Mouse (Mus musculus) midbrain, embryonic 12.5 days (tissue): ENCODE measurements around the gene Pigb. TPM values are rescaled to one million over a fixed set of nuclear protein-coding genes. Genes with fewer than 3 reads are reported as not detected.

Experiments
- ATAC-seq: fragments of 200-750 bp; cut with Nextera tagmentation; 2 replicates; pipeline ENCODE4 v1.8.0; 2017; ENCODE audit warnings: low read depth, moderate TSS enrichment, moderate library complexity; ENCODE audit not compliant: low FRiP score
- H3K27ac ChIP-seq: fragments of 300-500 bp; sonication (generic); replicated peaks from 2 replicates; pipeline ENCODE4 v1.5.1; 2016; ENCODE audit warnings: mild to moderate bottlenecking
- H3K27me3 ChIP-seq: fragments of 300-500 bp; sonication (generic); 2 replicates; pipeline ENCODE4 v1.6.1; 2016; ENCODE audit warnings: mild to moderate bottlenecking
- H3K36me3 ChIP-seq: fragments of 300-500 bp; sonication (generic); 2 replicates; pipeline ENCODE4 v1.6.1; 2016
- H3K4me1 ChIP-seq: fragments of 300-500 bp; sonication (generic); 2 replicates; pipeline ENCODE4 v1.6.1; 2016
- H3K4me2 ChIP-seq: fragments of 300-500 bp; sonication (generic); replicated peaks from 2 replicates; pipeline ENCODE4 v1.6.1; 2016; ENCODE audit warnings: mild to moderate bottlenecking, moderate library complexity
- H3K4me3 ChIP-seq: fragments of 300-500 bp; sonication (generic); 2 replicates; pipeline ENCODE4 v1.5.1; 2016; ENCODE audit warnings: mild to moderate bottlenecking
- H3K9ac ChIP-seq: fragments of 300-500 bp; sonication (generic); replicated peaks from 2 replicates; pipeline ENCODE4 v1.6.1; 2016; ENCODE audit warnings: mild to moderate bottlenecking, moderate library complexity
- H3K9me3 ChIP-seq: fragments of 300-500 bp; sonication (generic); 2 replicates; pipeline ENCODE4 v1.6.1; 2016; ENCODE audit warnings: mild to moderate bottlenecking
- WGBS: fragments of 180-500 bp; shearing (Covaris S2); methylation state at CpG from one replicate; pipeline ENCODE4 v1.1.7; 2016; 5-methylcytosine and 5-hydroxymethylcytosine counted together
- polyA plus RNA-seq: library from polyadenylated mRNA; unstranded; fragments of >200 nt; fragmentation: Nextera tagmentation; extraction: Ambion mirVana; gene quantifications from 2 replicates; pipeline ENCODE4 v1.2.1, GENCODE M21; 2016

Pigb gene
- polyA plus RNA-seq, 1 experiment from 2014 or later: 12.6 TPM

DNA sequence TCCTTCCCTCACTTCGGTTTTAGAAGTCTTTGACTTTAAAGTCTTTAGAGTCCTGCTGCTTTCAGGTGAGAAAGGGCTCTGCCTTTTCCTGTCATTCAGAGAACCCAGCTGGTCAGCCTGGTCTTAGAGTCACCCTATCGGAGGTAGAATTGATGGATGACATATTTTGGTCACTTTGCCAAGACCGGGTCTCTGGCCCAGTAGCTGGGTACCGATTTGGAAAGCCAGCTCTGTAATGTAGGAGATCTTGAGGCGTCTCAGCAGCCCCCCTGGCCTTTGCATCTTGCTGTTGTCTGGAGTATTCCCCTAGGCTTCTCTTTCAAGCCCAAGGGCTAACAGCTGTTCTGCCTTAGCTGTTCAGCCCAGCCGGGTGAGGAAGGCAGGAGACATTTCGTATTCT lies 5.0 kb upstream of the Pigb start:
- WGBS: 16% methylated on average over 7 of the region's 7 CpGs
- Histone ChIP-seq H3K27me3 (peaks cover 12% of the 10 kb centered on the region; the same call in 1 of the 2 replicates), H3K9ac (peak overlapping the region; percentile 46; the same call in 1 of the 2 replicates), H3K4me1 (peaks cover 21% of the 10 kb centered on the region), H3K9me3 (no peaks in the 10 kb centered on the region), H3K4me3 (peak overlapping the region; percentile 46; the same call in 1 of the 2 replicates), H3K4me2 (peak overlapping the region; percentile 81), H3K27ac (no peak overlapping the region), H3K36me3 (no peaks in the 10 kb centered on the region)
- no peak for ATAC-seq

DNA sequence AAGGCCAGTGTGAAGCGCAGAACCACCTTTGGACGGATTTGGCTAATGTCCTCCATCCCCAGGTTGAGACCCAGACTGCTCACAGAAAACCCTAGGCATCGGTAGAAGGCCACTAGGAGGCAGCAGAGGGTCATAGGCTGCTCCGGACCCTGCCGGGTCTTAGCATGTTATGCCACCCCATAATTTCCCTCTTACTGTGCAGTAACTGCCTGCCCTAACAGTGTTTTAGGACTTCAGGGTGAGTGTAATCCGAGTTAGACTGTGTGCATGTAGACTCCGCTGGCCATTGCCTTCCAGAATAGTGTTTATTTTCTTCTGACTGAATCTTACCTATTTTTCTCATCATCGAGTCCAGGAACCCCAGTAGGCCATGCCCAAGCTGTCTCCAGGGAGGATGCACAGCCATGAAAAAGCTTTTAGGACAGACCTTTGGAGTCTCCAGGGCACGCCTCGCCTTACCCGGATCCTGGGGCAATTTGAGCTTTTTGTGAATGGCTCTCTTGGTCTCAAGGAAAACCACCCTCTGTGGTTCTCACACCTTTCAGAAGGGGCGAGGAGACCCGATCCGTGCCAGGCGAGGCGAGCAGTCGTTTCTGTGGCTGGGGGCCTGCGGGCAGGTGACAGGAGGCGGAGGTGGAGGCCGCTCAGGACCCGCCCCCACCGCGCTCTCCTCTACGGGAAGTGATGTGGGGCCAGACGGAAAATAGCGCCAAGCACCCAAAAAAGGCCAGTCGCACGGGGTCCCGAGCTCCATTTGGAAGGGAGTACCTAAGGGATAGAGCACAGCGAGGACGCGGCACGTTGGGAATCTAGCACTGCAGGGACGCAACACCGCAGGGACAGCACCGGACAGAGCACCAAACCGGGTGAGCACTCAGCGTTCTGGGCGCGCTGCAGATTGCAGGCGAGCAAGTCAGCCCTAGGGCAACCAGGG lies 4.2 kb upstream of the Pigb start, which contains the start of gene Rab27a:
Gene Rab27a (plus strand): TSS at position 709 of the 934 bp plus-strand sequence.
- Histone ChIP-seq H3K4me2 (peak within 1 kb of the TSS; percentile 81), H3K4me1 (peaks cover 24% of the 10 kb centered on the region), H3K9ac (peak within 1 kb of the TSS; percentile 46), H3K4me3 (peak within 1 kb of the TSS; percentile 46), H3K27me3 (peaks cover 12% of the 10 kb centered on the region; the same call in 1 of the 2 replicates), H3K27ac (no peak within 1 kb of the TSS), H3K9me3 (no peaks in the 10 kb centered on the region), H3K36me3 (no peaks in the 10 kb centered on the region)
- ATAC-seq: 0 out of 2 replicates have a peak, but pooled peaks have one; percentile 14
- 2% methylated on average over 41 of the region's 41 CpGs for WGBS

DNA sequence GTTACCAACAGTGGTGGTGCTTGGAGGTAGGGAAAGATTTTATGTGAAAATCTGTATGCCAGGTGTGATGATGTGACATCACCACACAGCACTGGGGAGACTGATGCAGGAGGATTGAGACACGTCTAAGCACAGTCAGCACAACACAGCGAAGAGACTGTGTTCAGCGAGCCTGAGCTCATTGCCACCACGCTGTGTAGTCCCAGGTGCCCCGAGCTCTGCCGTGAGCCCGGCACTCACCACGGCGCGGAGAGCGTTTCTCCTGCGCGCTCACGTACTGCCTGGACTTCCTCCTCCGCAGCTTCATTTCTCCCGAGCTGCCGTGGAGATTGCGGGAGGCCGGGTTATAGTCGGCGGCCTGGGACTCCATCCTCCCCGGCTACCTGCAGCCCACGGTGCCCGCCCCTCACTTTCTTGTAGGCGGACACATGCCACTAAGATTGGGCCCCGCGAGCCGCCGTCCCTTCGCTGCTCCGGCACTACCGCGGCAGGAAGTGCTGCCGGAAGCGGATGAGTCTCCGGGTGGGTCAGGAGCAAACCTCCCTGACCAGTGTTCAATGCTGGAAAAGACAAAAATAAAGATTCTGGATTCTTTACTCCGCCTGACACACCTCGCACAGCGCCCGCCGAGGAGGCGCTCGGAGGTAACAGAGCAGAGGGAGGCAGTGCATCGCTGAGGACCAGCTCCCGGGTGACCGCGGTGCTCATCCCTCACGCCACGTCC lies 794 bp downstream of the Pigb start:
- H3K9me3 ChIP-seq: no peaks in the 10 kb centered on the region
- peak overlapping the region; percentile 91 for H3K4me2 ChIP-seq
- H3K9ac ChIP-seq: peak overlapping the region; percentile 83
- WGBS: under 1% methylated on average over 49 of the region's 49 CpGs
- no peaks in the 10 kb centered on the region for H3K27me3 ChIP-seq
- H3K4me1 ChIP-seq: peaks cover 21% of the 10 kb centered on the region
- peaks cover under 1% of the 10 kb centered on the region; the same call in 1 of the 2 replicates for H3K36me3 ChIP-seq
- peak overlapping the region; percentile 66 for H3K27ac ChIP-seq
- ATAC-seq: peak; percentile 87
- peak overlapping the region; percentile 84 for H3K4me3 ChIP-seq

DNA sequence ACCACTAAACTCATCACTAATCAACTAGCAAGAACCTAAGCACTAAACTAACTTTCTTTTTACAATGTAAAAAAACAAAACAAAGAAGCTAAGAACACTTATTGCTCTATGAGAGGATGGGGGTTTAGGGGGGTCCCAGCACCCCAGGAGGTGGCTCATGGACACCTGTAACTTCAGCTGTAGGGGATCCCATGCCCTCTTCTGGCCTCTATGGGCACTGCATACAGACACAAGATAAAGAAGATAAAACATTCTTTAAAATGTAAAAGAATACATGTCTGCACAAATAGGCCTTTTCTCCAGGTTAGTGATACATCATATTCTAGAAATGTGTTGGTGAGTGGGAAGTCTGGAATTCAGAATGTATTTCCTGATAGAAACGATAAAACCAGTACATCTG lies 6.8 kb downstream of the Pigb start:
- ATAC-seq: no peak
- H3K36me3 ChIP-seq: peaks cover 41% of the 10 kb centered on the region
- no peak overlapping the region for H3K4me2 ChIP-seq
- H3K9me3 ChIP-seq: no peaks in the 10 kb centered on the region
- no peaks in the 10 kb centered on the region for H3K27me3 ChIP-seq
- no peak overlapping the region for H3K4me3 ChIP-seq
- H3K4me1 ChIP-seq: no peaks in the 10 kb centered on the region
- no peak overlapping the region for H3K27ac ChIP-seq
- WGBS: 100% methylated on average over 1 of the region's 1 CpGs
- H3K9ac ChIP-seq: no peak overlapping the region

DNA sequence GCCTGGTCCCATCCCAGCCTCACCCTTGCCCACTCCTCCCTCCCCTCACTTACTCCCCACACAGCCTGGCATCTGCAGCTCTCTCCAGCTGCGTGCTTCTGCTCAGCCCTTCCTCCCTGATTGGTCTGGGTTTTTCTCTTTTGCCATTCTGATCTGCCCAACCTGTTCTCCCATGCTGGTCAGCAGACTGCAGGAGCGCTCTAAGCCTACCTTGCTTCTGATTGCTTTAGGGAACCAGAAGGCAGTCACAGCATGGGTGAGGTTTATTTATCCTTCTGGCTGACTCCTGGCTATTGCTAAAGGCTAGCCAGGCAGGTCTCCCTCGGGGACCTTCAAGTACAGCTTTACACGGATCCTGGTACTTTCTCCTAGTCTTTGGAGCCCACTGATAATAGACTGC lies 8.8 kb downstream of the Pigb start:
- Histone ChIP-seq H3K27ac (no peak overlapping the region), H3K27me3 (no peaks in the 10 kb centered on the region), H3K4me1 (peaks cover 1% of the 10 kb centered on the region; the same call in 1 of the 2 replicates), H3K4me3 (no peak overlapping the region), H3K36me3 (peaks cover 43% of the 10 kb centered on the region), H3K9ac (no peak overlapping the region), H3K9me3 (no peaks in the 10 kb centered on the region), H3K4me2 (no peak overlapping the region)
- no peak for ATAC-seq
- WGBS: 70% methylated on average over 4 of the region's 4 CpGs

DNA sequence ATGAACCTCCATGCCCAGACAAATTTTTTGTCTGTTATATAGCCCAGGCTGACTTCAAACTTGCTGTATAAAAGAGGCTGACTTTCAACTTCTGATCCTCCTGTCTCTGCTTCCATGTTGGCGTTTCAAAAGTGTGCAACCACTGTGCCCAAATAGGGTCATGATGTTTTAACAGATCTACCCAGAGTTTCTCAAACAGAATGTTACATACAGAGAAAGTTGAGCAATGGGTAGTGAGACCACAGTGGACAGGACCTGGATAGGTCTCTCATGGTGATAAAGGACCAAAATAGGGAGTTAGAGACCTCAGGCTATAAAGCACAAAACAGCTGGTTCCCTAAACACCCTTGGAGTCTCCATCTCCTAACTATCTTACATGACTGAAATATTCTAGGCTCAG lies 9.7 kb downstream of the Pigb start:
- Histone ChIP-seq H3K4me1 (peaks cover 5% of the 10 kb centered on the region; the same call in 1 of the 2 replicates), H3K9ac (no peak overlapping the region), H3K9me3 (no peaks in the 10 kb centered on the region), H3K27ac (no peak overlapping the region), H3K4me3 (no peak overlapping the region), H3K4me2 (no peak overlapping the region), H3K27me3 (no peaks in the 10 kb centered on the region), H3K36me3 (peaks cover 43% of the 10 kb centered on the region)
- WGBS: 86% methylated on average over 1 of the region's 1 CpGs
- no peak for ATAC-seq

DNA sequence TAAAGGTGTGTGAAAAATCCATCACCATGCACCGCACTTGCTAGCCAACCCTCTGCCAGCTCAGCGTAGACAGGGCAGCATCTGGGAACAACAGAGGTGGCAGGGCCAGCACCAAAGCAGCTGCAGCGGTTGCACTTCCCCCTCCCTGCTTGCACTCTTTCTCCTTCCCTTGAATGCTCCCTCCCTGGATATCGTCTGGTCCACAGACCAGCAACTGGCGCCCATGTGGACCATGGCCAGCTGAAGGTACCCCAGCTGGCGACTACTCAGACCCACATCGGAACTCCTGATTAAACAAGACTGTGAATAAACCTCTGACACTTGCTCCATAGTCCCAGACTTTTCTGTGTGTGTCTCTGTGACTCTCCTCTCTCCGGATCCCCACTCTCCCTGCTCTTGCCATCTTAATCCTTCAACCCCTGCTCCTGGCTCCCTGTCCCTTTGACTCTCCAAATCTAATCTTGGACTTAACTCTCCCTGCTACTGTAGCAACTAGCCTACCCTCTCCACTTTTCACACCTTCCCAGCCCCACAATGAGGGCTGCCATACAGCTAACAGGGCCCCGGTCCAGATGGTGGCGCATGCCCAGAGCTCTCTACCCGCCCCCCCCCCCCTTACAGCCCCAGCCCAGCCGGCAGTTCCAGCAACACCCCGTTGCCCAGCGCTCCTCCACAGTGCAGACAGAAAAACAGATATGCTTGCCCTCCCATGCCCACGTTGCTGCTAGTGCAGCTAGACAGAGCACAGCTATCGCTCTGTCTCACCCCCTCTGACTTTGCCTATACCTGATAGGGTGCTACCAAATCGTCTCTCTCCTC lies 14.2 kb downstream of the Pigb start:
- Histone ChIP-seq H3K9me3 (no peaks in the 10 kb centered on the region), H3K4me3 (no peak overlapping the region), H3K27ac (0 out of 2 replicates have a peak overlapping the region, but pooled peaks have one; percentile 20), H3K4me1 (peaks cover 5% of the 10 kb centered on the region; the same call in 1 of the 2 replicates), H3K36me3 (peaks cover 25% of the 10 kb centered on the region), H3K4me2 (0 out of 2 replicates have a peak overlapping the region, but pooled peaks have one; percentile 23), H3K9ac (0 out of 2 replicates have a peak overlapping the region, but pooled peaks have one; percentile 34), H3K27me3 (no peaks in the 10 kb centered on the region)
- no peak for ATAC-seq
- whole genome bisulfite sequencing: 24% methylated on average over 17 of the region's 17 CpGs

DNA sequence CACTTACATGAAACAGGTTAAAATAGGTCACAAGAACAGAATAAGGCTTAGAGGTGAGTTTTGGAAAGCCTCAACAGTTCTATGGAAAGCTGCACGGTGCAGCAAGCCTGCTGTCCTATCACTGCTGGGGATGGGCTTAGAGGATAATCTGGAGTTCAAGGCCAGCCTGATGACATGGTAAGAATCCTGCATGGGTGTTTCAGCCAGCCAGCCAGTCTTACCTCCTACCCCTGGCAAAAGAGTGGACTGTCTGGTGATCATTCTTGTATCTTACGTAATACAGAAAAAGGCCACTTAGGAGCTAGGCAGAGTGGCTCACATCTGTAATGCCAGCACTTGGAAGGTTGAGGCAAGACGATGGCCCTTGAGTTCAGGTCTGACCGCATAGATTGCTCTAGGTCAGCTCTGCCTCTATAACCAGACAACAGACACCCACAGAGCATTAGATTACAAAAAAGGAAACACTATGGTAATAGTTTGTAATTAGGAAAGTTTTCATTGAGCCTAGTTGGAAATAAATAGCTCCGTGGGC lies 19.5 kb downstream of the Pigb start:
- Histone ChIP-seq H3K9ac (no peak overlapping the region), H3K4me3 (no peak overlapping the region), H3K36me3 (peaks cover 57% of the 10 kb centered on the region), H3K27ac (no peak overlapping the region), H3K4me1 (no peaks in the 10 kb centered on the region), H3K27me3 (no peaks in the 10 kb centered on the region), H3K4me2 (no peak overlapping the region), H3K9me3 (no peaks in the 10 kb centered on the region)
- no peak for ATAC-seq
- 94% methylated on average over 5 of the region's 5 CpGs for WGBS

DNA sequence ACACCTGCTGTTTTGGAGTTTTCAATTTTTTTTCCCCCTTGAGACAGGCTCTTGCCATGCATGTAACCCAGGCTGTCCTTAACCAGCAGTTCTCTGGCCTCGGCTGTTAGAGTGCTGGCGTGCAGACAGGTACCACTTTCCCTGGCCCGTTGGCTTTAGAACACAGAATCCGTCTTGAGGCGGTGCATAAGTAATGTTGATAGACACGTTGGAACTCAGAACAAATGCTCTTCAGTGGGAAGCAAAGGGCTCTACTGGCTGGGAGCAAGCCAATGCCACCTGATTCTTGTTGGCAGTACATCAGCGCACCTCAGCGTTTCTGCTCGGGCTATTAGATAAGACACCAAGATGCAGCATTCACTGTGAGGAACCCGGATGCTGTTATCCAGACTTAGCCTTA lies 20.3 kb downstream of the Pigb start:
- no peaks in the 10 kb centered on the region for H3K27me3 ChIP-seq
- no peak overlapping the region for H3K27ac ChIP-seq
- H3K36me3 ChIP-seq: peaks cover 64% of the 10 kb centered on the region
- no peak for ATAC-seq
- no peak overlapping the region for H3K4me2 ChIP-seq
- no peak overlapping the region for H3K4me3 ChIP-seq
- H3K4me1 ChIP-seq: no peaks in the 10 kb centered on the region
- no peak overlapping the region for H3K9ac ChIP-seq
- WGBS: 92% methylated on average over 10 of the region's 10 CpGs
- no peaks in the 10 kb centered on the region for H3K9me3 ChIP-seq

DNA sequence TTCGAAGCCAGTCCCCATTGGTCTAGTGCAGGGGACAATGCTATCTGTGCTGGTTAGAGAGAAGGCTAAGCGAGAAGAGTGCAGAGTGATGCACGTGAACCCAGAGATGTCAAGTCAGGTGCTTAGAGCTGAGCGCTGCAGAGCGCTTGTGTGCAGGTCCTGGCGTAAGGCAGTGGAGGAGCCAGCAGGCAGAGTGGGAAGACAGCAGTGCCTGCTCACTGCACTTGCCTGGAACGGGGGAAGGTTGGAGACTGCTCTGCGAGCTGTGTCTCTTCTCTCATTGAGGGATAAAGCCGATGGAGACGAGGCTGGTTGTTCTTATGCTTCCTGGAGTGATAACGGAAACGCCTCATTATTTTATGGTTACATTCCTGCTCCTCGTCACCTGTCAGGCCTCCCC lies 25.5 kb downstream of the Pigb start:
- 89% methylated on average over 13 of the region's 13 CpGs for WGBS
- H3K4me3 ChIP-seq: no peak overlapping the region
- no peaks in the 10 kb centered on the region for H3K27me3 ChIP-seq
- ATAC-seq: no peak
- H3K36me3 ChIP-seq: peaks cover 88% of the 10 kb centered on the region
- no peak overlapping the region for H3K9ac ChIP-seq
- no peak overlapping the region for H3K27ac ChIP-seq
- H3K4me1 ChIP-seq: no peaks in the 10 kb centered on the region
- no peak overlapping the region for H3K4me2 ChIP-seq
- H3K9me3 ChIP-seq: no peaks in the 10 kb centered on the region

DNA sequence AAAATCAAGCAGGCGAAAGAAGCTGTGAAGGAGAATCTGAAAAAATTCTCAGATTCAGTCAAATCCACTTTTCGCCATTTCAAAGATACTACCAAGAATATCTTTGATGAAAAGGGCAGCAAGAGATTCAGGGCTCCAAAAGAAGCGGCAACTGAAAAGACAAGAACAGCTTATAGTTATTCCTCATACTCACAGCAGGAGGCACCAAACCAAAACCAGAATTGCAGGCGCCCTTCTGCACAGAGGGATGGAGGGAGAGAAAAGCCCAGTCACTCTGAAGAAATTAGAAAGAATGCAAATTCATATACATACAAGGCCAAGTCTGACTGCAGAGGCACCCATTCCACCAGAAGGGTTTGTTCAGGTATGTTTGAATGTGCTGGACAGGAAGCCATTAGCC lies 27.5 kb downstream of the Pigb start:
- no peaks in the 10 kb centered on the region for H3K4me1 ChIP-seq
- H3K9ac ChIP-seq: no peak overlapping the region
- no peaks in the 10 kb centered on the region for H3K27me3 ChIP-seq
- WGBS: 92% methylated on average over 4 of the region's 4 CpGs
- H3K27ac ChIP-seq: no peak overlapping the region
- no peak for ATAC-seq
- H3K9me3 ChIP-seq: no peaks in the 10 kb centered on the region
- H3K36me3 ChIP-seq: peaks cover 71% of the 10 kb centered on the region
- H3K4me2 ChIP-seq: no peak overlapping the region
- no peak overlapping the region for H3K4me3 ChIP-seq
